Mouse (Mus musculus): ENCODE results near the gene Olfr294. TPM values are rescaled to one million over a fixed set of nuclear protein-coding genes. Genes with fewer than 3 reads are reported as not detected.

Gene Olfr294
- not detected in 2 replicates for polyA plus RNA-seq (2015; fragmentation: Nextera tagmentation; extraction: Ambion mirVana)

DNA sequence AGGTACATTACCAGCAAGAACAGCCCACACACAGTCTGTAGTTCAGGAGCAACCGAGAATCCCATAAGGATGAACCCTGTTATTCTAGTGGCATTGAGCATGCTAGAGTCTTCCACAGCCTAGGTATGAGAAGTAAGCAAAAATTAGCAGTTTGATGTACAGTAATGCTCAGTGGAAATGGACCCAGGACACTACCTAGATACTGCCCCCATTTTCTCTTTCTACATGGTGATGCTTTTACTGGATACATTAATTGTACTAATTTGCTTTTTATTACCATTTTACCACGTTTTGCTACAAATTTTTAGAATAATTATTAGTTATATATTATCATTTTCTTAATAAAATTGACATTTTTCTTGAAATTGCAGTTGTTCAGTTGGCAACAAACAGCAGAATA, at the start of gene Olfr294:
Gene Olfr294, minus strand, starts transcription at position 101 of the 400 bp plus-strand sequence.
- H3K36me3 ChIP-seq (ENCODE audit: control insufficient read depth, insufficient read depth, low read length), result no peaks in the 10 kb centered on the region
- ATAC-seq, result no peak
- no peaks in the 10 kb centered on the region for H3K9me3 ChIP-seq (ENCODE audit: control insufficient read depth, low read length)
- H3K4me3 ChIP-seq (ENCODE audit: low read length), result no peak within 1 kb of the TSS
- no peak within 1 kb of the TSS for H3K4me2 ChIP-seq (ENCODE audit: low read depth, low read length)
- no peak within 1 kb of the TSS for H3K9ac ChIP-seq (ENCODE audit: low read depth, low read length)
- H3K4me1 ChIP-seq (ENCODE audit: control insufficient read depth, insufficient read depth, low read length), result no peaks in the 10 kb centered on the region
- no peaks in the 10 kb centered on the region for H3K27me3 ChIP-seq (replicated peaks; ENCODE audit: control insufficient read depth, insufficient read depth, low read length)
- WGBS, result 54% methylated on average over 2 of the region's 2 CpGs
- H3K27ac ChIP-seq (ENCODE audit: low read length), result no peak within 1 kb of the TSS

DNA sequence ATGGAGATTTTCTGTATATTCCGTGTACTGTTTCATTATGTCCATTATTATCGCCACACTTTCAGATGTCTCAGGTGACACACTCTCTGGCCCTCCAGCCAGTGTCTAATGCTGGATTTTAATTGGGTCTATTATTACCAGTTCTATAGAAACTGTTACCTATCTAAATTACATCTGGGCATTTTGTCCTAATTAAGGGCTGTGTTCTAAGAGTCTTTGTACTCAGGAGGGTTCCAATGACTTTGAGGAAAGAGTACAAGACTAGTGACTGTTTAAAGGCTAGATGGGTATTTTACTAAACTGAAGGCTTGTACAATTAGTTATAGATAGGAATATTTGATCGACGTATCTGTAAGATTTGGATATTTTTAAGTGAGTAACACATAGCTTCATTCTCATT, 32.3 kb upstream of the Olfr294 start, which contains the start of gene Olfr293:
Gene Olfr293, plus strand, starts transcription at position 301 of the 400 bp plus-strand sequence.
- no peak for ATAC-seq
- Histone ChIP-seq H3K4me3 (ENCODE audit: low read length) (no peak within 1 kb of the TSS), H3K36me3 (ENCODE audit: control insufficient read depth, insufficient read depth, low read length) (no peaks in the 10 kb centered on the region), H3K4me2 (ENCODE audit: low read depth, low read length) (no peak within 1 kb of the TSS), H3K9ac (ENCODE audit: low read depth, low read length) (no peak within 1 kb of the TSS), H3K27me3 (replicated peaks; ENCODE audit: control insufficient read depth, insufficient read depth, low read length) (no peaks in the 10 kb centered on the region), H3K4me1 (ENCODE audit: control insufficient read depth, insufficient read depth, low read length) (no peaks in the 10 kb centered on the region), H3K27ac (ENCODE audit: low read length) (no peak within 1 kb of the TSS), H3K9me3 (ENCODE audit: control insufficient read depth, low read length) (no peaks in the 10 kb centered on the region)
- 96% methylated on average over 4 of the region's 4 CpGs for WGBS

DNA sequence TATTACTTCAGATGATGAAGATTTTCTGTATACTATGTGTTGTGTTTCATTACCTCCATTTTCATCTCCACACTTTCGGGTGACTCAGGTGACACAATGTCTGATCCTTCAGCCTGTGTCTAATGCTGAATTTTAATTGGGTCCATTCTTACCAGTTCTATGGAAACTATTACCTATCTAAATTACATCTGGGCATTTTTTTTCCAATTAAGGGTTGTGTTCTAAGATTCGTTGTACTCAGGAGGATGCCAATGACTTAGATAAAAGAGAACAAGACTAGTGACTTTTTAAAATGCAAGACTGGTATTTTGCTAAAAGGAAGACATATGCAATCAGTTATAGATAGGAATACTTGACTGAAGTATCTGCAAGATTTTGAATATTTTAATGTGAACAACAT, 32.9 kb downstream of the Olfr294 start, which contains the start of gene Olfr295:
Gene Olfr295, plus strand, starts transcription at position 301 of the 400 bp plus-strand sequence.
- no peak within 1 kb of the TSS for H3K27ac ChIP-seq (ENCODE audit: low read length)
- H3K36me3 ChIP-seq (ENCODE audit: control insufficient read depth, insufficient read depth, low read length), result no peaks in the 10 kb centered on the region
- no peak within 1 kb of the TSS for H3K4me3 ChIP-seq (ENCODE audit: low read length)
- H3K27me3 ChIP-seq (replicated peaks; ENCODE audit: control insufficient read depth, insufficient read depth, low read length), result no peaks in the 10 kb centered on the region
- H3K4me2 ChIP-seq (ENCODE audit: low read depth, low read length), result no peak within 1 kb of the TSS
- ATAC-seq, result no peak
- no peaks in the 10 kb centered on the region for H3K4me1 ChIP-seq (ENCODE audit: control insufficient read depth, insufficient read depth, low read length)
- no peaks in the 10 kb centered on the region for H3K9me3 ChIP-seq (ENCODE audit: control insufficient read depth, low read length)
- no peak within 1 kb of the TSS for H3K9ac ChIP-seq (ENCODE audit: low read depth, low read length)
- 88% methylated on average over 2 of the region's 2 CpGs for WGBS

Other genes starting within 250 kb of the Olfr294 start
- not detected in 2 replicates for gene Olfr305, start 249.7 kb downstream of the Olfr294 start, polyA plus RNA-seq (2015; fragmentation: Nextera tagmentation; extraction: Ambion mirVana)
- not detected in 2 replicates for gene Olfr304, start 230.0 kb downstream of the Olfr294 start, polyA plus RNA-seq (2015; fragmentation: Nextera tagmentation; extraction: Ambion mirVana)
- not detected in 2 replicates for gene Olfr303, start 218.9 kb downstream of the Olfr294 start, polyA plus RNA-seq (2015; fragmentation: Nextera tagmentation; extraction: Ambion mirVana)
- gene Olfr301, start 212.8 kb downstream of the Olfr294 start, polyA plus RNA-seq (2015; fragmentation: Nextera tagmentation; extraction: Ambion mirVana), result not detected in 2 replicates
- gene Olfr299, start 156.7 kb downstream of the Olfr294 start, polyA plus RNA-seq (2015; fragmentation: Nextera tagmentation; extraction: Ambion mirVana), result not detected in 2 replicates
- not detected in 2 replicates for gene Olfr298, start 124.2 kb downstream of the Olfr294 start, polyA plus RNA-seq (2015; fragmentation: Nextera tagmentation; extraction: Ambion mirVana)
- not detected in 2 replicates for gene Olfr297, start 96.7 kb downstream of the Olfr294 start, polyA plus RNA-seq (2015; fragmentation: Nextera tagmentation; extraction: Ambion mirVana)
- gene Olfr295, start 32.8 kb downstream of the Olfr294 start, polyA plus RNA-seq (2015; fragmentation: Nextera tagmentation; extraction: Ambion mirVana), result not detected in 2 replicates
- gene Olfr293, start 32.4 kb upstream of the Olfr294 start, polyA plus RNA-seq (2015; fragmentation: Nextera tagmentation; extraction: Ambion mirVana), result not detected in 2 replicates
- not detected in 2 replicates for gene Olfr292, start 71.7 kb upstream of the Olfr294 start, polyA plus RNA-seq (2015; fragmentation: Nextera tagmentation; extraction: Ambion mirVana)
- 0.06 TPM in 1 of 2 replicates, not detected in the other for gene Folh1, start 159.3 kb upstream of the Olfr294 start, polyA plus RNA-seq (2015; fragmentation: Nextera tagmentation; extraction: Ambion mirVana)
- not detected in 2 replicates for gene Vmn2r77, start 178.4 kb upstream of the Olfr294 start, polyA plus RNA-seq (2015; fragmentation: Nextera tagmentation; extraction: Ambion mirVana)

Measured in intestine, embryonic 16.5 days (tissue).